Mouse (Mus musculus) hindlimb bud, embryonic 11.5 days (tissue): ENCODE measurements around the gene Bloc1s2.

Experiments used
- DNase-seq: peaks from one replicate; pipeline ENCODE4 v3.0.0-alpha.2; 2012; ENCODE audit warnings: low read depth, low spot score; ENCODE audit errors: extremely low spot score

The Bloc1s2 gene

DNA sequence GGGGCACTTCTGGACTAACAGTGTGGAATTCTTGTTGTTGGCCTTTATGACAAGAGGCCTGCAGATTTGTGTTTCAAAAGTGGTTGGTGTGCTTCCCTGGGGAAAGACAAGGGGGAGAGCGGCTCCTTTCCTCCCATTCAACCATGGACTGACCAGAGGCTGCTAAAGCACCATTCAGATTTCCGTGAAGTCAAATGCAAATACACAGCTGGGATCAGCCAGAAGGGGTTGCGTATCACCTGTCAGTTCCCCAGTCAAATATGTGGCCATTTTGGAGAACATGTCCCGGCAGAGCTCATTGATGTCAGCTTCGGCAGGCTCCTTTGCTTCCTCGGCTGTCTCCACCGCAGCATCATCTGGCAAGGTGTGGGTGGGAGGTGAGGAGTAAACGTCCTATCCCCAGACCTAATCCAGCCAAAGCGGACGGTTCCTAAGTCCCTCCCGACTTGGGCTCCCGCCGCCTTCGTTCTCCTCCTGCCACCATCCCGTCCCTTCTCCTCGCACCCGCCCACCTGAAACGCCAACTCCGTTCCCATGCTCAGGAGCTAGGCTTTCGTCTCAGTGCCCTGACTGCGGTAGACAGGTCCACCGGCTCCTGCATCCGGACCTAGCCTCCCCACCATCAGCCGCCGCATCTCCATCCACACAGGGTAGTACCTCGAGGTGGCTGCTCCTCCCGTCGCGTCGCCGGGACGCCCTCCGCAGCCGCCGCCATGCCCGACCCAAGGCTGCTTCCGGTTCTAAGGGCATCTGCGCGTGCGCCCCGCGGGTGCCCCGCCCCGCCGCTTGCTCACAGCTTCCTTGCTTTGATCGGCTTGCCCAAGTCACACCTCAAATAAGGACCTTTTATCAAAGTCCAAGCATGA lies at the start of gene Bloc1s2:
Gene Bloc1s2 (minus strand): TSS at position 745 of the 866 bp plus-strand sequence.
- peak; percentile 33 for DNase-seq

GRCm38 (mm10) chr19:44195138-44195537 lies 48.9 kb upstream of the Bloc1s2 start:
- peak; percentile 14 for DNase-seq

DNA sequence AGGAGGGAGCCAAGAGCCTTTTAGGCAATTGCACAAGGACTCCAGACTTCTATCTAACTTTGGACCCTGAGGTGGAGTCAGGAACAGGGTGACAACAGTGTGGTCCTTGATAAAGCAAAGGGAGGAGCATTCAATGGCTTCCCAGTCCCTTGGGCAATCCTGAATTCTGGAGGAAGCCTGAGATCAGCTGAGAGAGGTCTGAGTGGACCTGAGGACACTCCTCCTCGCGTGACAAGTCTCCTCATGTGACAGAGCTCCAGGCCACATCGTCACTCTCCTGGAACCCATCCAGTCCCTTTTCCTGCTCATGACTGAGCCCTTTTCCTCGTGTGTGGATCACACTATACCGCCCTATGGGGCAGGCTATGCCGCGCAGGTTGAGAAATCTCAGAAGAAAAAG lies 47.7 kb upstream of the Bloc1s2 start:
- DNase-seq, result no peak

GRCm38 (mm10) chr19:44192342-44192741 lies 46.1 kb upstream of the Bloc1s2 start, which contains the start of gene Pkd2l1:
Gene Pkd2l1, minus strand, starts transcription at chr19:44192442.
- no peak for DNase-seq

- no peak for DNase-seq
These were observed 42.8 kb upstream of the Bloc1s2 start for GRCm38 (mm10) chr19:44189056-44189455.

GRCm38 (mm10) chr19:44183968-44184367 lies 37.7 kb upstream of the Bloc1s2 start:
- no peak for DNase-seq

DNA sequence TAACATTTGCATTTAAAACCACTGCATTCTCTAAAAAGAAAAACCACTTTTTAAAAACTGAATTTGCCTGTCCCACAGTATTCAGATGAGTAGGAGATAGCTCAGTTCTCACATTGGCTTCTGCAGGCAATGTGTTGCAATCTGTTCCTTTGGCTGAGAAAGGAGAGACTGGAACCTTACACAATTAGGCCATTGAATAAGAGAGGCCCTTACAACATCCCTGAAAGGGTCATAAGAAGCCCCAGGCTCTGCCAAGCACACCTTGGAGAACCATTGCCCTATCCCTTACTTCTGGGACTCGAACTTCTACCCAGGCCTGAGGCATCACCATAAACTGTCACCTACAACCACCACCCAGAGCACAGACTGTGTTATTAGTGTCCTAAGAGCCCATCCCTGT lies 34.3 kb upstream of the Bloc1s2 start:
- no peak for DNase-seq

GRCm38 (mm10) chr19:44176741-44177140 lies 30.5 kb upstream of the Bloc1s2 start:
- DNase-seq, result no peak

- no peak for DNase-seq
These were observed 28.6 kb upstream of the Bloc1s2 start for GRCm38 (mm10) chr19:44174835-44175234.

- no peak for DNase-seq
These were observed 15.3 kb upstream of the Bloc1s2 start for GRCm38 (mm10) chr19:44161515-44161914.

- no peak for DNase-seq
These were observed 13.1 kb upstream of the Bloc1s2 start for GRCm38 (mm10) chr19:44159386-44159785.

DNA sequence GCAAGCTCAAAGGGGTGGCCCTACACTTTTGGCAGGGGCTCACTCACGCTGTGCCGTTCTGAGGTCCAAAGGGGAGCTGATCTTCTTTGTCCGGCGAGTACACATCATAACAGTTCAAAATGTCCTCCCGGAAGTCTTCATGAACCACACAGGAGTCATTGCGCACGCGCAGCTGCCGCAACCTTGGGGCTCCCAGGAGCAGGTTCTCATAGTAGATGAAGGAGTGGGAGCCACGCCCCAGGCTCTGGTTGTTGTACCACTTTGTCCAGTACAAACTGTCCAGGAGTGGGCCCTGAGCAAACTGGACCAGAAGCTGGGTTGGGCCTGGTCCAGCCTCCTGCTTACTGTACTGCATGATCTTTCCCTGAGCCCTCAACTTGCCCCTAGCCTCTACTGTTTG lies 10.8 kb upstream of the Bloc1s2 start:
- DNase-seq, result no peak

GRCm38 (mm10) chr19:44153781-44154180 lies 7.5 kb upstream of the Bloc1s2 start:
- DNase-seq, result no peak

DNA sequence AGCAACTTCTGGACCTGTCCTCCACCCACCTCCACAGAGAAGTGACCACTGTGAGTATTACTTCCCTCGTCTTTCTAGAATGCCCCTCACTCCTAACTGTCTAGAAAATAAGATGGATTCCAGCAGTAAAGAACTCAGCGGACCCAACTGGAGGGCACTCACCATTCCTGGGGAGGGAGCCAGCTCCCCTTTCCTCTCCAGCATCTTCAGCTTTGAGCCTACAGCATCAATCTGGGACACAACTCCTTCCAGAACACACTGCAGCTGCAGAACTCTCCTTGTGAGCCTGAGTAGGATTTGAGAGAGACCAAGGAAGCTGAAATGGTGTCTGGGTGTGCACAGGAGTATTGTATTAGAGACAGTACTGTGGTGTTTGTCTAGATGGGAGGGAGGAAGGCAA lies 2.7 kb upstream of the Bloc1s2 start:
- DNase-seq, result no peak

GRCm38 (mm10) chr19:44148345-44148744 lies 2.1 kb upstream of the Bloc1s2 start:
- no peak for DNase-seq

GRCm38 (mm10) chr19:44146951-44147350 lies 705 bp upstream of the Bloc1s2 start:
- DNase-seq, result no peak

DNA sequence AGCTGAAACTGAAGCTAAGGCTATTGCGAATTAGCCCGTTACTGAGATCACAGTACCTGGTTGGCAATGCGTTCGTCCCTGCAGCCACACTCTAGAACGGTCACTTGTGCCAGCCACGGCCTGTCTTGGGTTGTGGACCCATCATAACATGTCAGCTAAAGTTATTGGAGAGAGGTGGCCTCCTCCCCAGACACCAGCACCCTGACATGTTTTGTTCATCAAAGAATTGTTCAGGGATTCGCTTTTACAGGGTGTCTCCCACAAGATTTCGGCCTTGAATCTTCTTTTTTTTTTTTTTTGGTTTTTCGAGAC lies 278 bp upstream of the Bloc1s2 start:
- DNase-seq, result no peak

- no peak for DNase-seq
These were observed 1.9 kb downstream of the Bloc1s2 start for GRCm38 (mm10) chr19:44144366-44144765.

DNA sequence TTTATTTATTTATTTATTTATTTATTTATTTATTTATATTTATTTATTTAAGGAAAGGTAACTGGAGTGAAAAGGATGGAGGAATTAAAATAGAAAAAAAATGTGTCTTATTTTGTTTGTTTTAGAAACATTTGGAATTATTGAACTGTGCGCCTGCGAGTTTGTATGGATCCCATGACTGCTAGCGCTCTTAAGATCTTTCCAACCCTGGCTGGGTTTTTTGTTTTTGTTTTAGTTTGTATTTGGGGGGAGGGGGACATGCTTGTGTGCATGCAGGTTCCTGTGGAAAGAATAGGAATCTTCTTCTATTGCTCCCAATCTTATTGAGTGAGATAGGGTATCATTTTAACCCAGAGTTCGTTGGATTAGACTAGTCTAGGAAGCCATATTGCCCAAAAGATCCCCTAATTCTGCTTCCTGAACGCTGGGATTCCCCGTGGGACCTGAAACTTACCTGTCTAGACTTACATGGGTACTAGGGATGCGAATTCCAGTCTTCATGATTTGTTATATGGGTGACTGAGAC lies 10.2 kb downstream of the Bloc1s2 start:
- no peak for DNase-seq

GRCm38 (mm10) chr19:44135072-44135959 lies 10.9 kb downstream of the Bloc1s2 start, which contains the start of gene Cwf19l1:
Gene Cwf19l1, minus strand, starts transcription at chr19:44135876.
- peak; percentile 54 for DNase-seq

- no peak for DNase-seq
These were observed 13.3 kb downstream of the Bloc1s2 start for GRCm38 (mm10) chr19:44132917-44133316.

GRCm38 (mm10) chr19:44128560-44128959 lies 17.7 kb downstream of the Bloc1s2 start:
- no peak for DNase-seq
